Mouse (Mus musculus): ENCODE results near the gene Gtf2h5. TPM values are rescaled to one million over a fixed set of nuclear protein-coding genes. Genes with fewer than 3 reads are reported as not detected.

Gene Gtf2h5
- polyA plus RNA-seq (2015; fragmentation: Nextera tagmentation; extraction: Ambion mirVana) = 106 and 111 TPM in 2 replicates

DNA sequence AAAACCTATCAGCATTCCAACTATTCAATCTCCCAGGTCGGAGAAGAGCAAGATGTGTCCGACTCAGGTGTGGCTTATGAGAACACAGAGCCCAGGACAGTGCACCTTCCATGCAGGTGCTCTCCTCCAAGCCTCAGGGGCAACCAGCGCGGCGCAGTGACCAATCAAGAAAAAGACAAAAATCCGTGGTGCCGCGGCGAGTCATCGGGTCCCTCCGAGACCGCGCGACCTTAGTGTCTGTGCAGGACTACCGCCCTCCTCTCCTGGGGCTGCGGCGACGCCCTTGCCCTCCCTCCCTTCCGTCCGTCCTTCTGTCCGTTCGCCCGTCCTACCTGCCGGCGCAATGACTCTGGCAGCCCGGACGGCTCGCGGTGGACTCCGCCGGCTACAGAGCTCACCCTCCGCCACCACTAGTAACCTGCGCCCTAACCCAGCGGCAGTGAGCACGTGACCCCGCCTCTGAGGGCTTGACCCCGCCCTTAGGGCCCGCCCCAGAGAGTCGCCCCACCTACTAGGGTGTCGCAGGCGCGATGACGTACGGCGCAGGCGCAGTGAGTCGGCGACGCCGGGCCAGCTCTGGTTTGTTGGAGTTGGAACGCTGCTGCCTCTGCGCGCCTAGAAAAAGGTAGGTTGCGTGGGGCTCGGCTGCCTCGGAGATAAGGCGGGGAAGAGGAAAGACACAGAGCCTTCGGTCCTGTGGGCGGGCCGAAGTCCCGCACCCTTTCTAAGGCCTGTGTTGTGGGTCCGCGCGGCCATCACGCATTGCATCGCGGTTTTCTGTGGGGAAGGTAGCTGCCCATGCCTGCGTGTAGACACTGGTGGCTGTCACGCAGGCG, at the start of gene Gtf2h5, which contains the start of gene Serac1:
TSS of gene Gtf2h5 (plus strand) at position 500 of the 836 bp plus-strand sequence.
TSS of gene Serac1 (minus strand) at position 455 of the 836 bp plus-strand sequence.
- ATAC-seq (ENCODE audit: low read depth) = peak; percentile 99
- under 1% methylated on average over 70 of the region's 70 CpGs for WGBS (ENCODE audit: insufficient replicate concordance)
- peaks cover 14% of the 10 kb centered on the region for H3K36me3 ChIP-seq
- H3K9me3 ChIP-seq (replicated peaks) = no peaks in the 10 kb centered on the region
- H3K4me2 ChIP-seq = peak within 1 kb of the TSS; percentile 87
- H3K27me3 ChIP-seq = no peaks in the 10 kb centered on the region
- DNase-seq = peak; percentile 98
- H3K9ac ChIP-seq = peak within 1 kb of the TSS; percentile 85
- H3K4me1 ChIP-seq (replicated peaks) = peaks cover 24% of the 10 kb centered on the region
- peak within 1 kb of the TSS; percentile 70 for H3K4me3 ChIP-seq (replicated peaks)
- H3K27ac ChIP-seq = peak within 1 kb of the TSS; percentile 91

DNA sequence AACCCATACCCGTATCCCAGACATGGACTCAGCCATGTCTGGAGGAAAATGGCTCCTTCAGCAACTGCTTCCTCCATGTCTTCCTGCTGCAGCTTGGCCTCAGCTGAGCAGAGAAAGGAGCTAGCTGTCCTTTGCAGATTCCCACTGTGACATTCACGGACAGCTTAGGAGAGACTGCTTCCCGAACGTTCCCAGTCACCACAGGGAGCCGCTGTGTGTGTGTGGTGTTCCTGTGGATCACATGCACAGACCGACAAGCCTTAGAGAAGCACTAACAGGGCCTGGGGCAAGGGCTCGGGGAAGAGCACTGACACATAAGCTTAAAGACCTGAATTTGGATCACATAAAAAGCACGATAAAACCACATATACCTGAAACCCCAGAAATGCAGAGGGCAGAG, 43.9 kb upstream of the Gtf2h5 start:
- no peak overlapping the region for H3K4me2 ChIP-seq

DNA sequence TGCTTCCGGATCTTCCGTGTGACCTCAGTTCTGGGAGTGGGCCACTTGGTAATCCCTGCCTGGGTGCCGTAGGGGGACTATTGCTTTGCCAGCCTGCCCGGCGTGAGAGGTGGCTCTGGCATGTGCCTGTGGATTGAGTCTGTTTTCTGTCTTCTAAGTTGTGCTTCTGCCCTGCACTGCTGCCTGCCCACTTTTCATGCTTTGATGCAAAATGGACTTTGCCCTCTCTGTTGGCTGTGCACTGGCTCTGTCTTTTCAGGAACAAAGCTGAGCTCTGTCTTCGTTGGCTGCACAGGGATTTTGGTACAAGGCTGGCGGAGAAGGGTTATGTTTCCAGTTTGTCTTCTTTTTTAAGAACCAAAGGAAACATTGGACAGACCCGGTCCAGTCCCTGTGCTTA, 43.1 kb upstream of the Gtf2h5 start:
- WGBS (ENCODE audit: insufficient replicate concordance) = 76% methylated on average over 8 of the region's 8 CpGs
- no peak overlapping the region for H3K27ac ChIP-seq
- H3K4me2 ChIP-seq = no peak overlapping the region
- no peaks in the 10 kb centered on the region; the same call in 1 of the 2 replicates for H3K36me3 ChIP-seq
- no peak overlapping the region for H3K9ac ChIP-seq
- no peak overlapping the region for H3K4me3 ChIP-seq (replicated peaks)
- H3K27me3 ChIP-seq = no peaks in the 10 kb centered on the region
- DNase-seq = no peak
- 0 out of 2 replicates have a peak, but pooled peaks cover 3% of the 10 kb centered on the region for H3K4me1 ChIP-seq (replicated peaks)
- ATAC-seq (ENCODE audit: low read depth) = 0 out of 2 replicates have a peak, but pooled peaks have one; percentile 18
- H3K9me3 ChIP-seq (replicated peaks) = no peaks in the 10 kb centered on the region

More for the DNA sequence above, 43.9 kb upstream of the Gtf2h5 start:
- H3K4me3 ChIP-seq (replicated peaks) = no peak overlapping the region
- no peaks in the 10 kb centered on the region for H3K27me3 ChIP-seq
- H3K9me3 ChIP-seq (replicated peaks) = no peaks in the 10 kb centered on the region
- no peaks in the 10 kb centered on the region; the same call in 1 of the 2 replicates for H3K36me3 ChIP-seq
- 57% methylated on average over 8 of the region's 8 CpGs for WGBS (ENCODE audit: insufficient replicate concordance)
- H3K4me1 ChIP-seq (replicated peaks) = 0 out of 2 replicates have a peak, but pooled peaks cover 3% of the 10 kb centered on the region
- ATAC-seq (ENCODE audit: low read depth) (no peak), DNase-seq (no peak)
- H3K9ac ChIP-seq = no peak overlapping the region
- H3K27ac ChIP-seq = no peak overlapping the region

DNA sequence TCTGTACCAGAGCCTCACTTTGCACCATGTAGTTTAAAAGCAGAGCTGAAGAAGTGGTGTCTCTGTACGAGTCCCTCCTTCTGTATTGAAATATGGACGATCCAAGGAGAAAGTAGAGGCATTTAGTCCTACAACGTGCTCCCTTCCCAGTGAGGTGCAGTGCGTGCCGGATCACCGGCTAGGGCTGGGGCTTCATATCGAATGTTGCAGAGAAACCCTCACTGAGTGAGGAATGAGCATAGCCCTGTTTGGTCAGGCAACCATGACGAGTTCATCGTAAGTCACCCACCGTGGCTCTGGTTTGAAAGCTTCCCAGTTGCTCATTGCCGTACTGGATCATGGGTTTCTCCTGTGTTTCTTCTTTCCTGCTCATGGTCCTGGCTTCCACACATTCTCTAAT, 42.7 kb upstream of the Gtf2h5 start:
- Histone ChIP-seq H3K4me2 (no peak overlapping the region), H3K36me3 (no peaks in the 10 kb centered on the region; the same call in 1 of the 2 replicates), H3K4me1 (replicated peaks) (0 out of 2 replicates have a peak, but pooled peaks cover 3% of the 10 kb centered on the region), H3K9me3 (replicated peaks) (no peaks in the 10 kb centered on the region), H3K9ac (no peak overlapping the region), H3K4me3 (replicated peaks) (no peak overlapping the region), H3K27ac (no peak overlapping the region), H3K27me3 (no peaks in the 10 kb centered on the region)
- no peak for DNase-seq
- ATAC-seq (ENCODE audit: low read depth) = no peak
- WGBS (ENCODE audit: insufficient replicate concordance) = 76% methylated on average over 11 of the region's 11 CpGs

DNA sequence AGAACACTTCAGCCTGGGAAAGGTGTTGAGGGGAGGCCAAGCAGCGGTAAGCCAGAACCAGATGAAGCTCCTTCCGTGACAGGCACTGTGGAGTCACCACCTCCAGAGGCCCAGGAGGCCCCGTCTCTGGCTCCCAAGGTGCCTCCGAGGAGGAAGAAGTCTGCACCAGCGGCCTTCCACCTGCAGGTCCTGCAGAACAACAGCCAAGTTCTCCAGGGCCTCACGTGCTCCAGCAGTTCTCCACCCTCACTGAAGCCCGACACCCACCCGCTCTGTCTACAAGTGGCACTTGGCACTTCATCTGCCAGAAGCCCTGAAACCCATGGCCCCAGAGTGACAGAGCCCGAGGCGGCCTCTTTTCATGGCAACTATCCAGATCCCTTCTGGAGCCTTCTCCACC, 42.1 kb upstream of the Gtf2h5 start:
- H3K4me1 ChIP-seq (replicated peaks) = 0 out of 2 replicates have a peak, but pooled peaks cover 3% of the 10 kb centered on the region
- WGBS (ENCODE audit: insufficient replicate concordance) = 76% methylated on average over 10 of the region's 10 CpGs
- no peak overlapping the region for H3K4me3 ChIP-seq (replicated peaks)
- H3K9me3 ChIP-seq (replicated peaks) = no peaks in the 10 kb centered on the region
- no peak overlapping the region for H3K27ac ChIP-seq
- H3K27me3 ChIP-seq = no peaks in the 10 kb centered on the region
- no peak overlapping the region for H3K4me2 ChIP-seq
- DNase-seq (no peak), ATAC-seq (ENCODE audit: low read depth) (no peak)
- H3K9ac ChIP-seq = no peak overlapping the region
- H3K36me3 ChIP-seq = no peaks in the 10 kb centered on the region; the same call in 1 of the 2 replicates

DNA sequence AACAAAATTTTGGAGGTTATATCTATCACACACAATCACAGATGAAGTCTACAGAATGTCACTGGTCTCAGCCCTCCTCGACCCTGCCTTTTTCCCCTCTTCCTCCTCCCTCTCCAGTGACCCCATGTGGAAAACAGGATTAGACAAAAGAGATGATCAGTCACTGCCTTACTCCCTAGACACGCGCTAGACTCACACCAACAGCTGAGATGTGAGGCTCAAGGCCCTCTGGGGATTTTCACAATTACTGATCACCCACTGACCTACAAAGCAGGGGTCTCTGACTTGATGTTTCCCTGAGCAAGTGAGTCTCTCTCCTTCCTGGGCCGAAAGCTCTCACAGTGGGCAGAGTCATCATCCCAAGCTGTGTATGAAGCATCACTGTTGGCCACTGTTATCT, 26.8 kb upstream of the Gtf2h5 start:
- no peak for ATAC-seq (ENCODE audit: low read depth)
- 68% methylated on average over 4 of the region's 4 CpGs for WGBS (ENCODE audit: insufficient replicate concordance)

DNA sequence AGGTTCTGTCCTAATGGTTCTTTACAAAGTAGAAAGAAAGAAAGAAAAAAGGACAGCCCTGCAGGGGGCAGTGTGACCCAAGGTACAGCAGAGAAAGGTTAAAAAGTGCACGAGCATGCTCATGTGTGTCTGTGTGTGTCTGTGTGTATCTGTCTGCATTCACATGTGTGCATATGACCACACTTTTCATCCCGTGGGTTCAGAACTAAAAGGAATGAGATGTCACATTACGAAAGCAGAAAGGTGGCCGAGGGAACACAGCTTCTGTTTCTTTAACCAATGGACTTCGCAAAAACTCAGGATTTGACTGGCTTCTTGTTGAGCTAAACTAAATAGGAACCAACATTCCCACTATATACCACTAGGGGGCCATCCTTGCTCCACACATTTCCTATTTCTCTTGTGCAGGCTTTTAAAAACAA, 24.6 kb upstream of the Gtf2h5 start:
- no peak overlapping the region for H3K4me3 ChIP-seq (replicated peaks)
- no peak overlapping the region for H3K4me2 ChIP-seq
- no peaks in the 10 kb centered on the region for H3K27me3 ChIP-seq
- H3K36me3 ChIP-seq = 0 out of 2 replicates have a peak, but pooled peaks cover 2% of the 10 kb centered on the region
- ATAC-seq (ENCODE audit: low read depth) = no peak
- no peak overlapping the region for H3K9ac ChIP-seq
- no peaks in the 10 kb centered on the region for H3K9me3 ChIP-seq (replicated peaks)
- peak; percentile 44 for DNase-seq
- WGBS (ENCODE audit: insufficient replicate concordance) = 14% methylated on average over 5 of the region's 5 CpGs
- no peaks in the 10 kb centered on the region for H3K4me1 ChIP-seq (replicated peaks)
- H3K27ac ChIP-seq = no peak overlapping the region

More for the DNA sequence above, 26.8 kb upstream of the Gtf2h5 start:
- Histone ChIP-seq H3K27me3 (no peaks in the 10 kb centered on the region), H3K4me3 (replicated peaks) (no peak overlapping the region), H3K36me3 (no peaks in the 10 kb centered on the region), H3K9ac (no peak overlapping the region), H3K27ac (no peak overlapping the region), H3K4me2 (no peak overlapping the region), H3K4me1 (replicated peaks) (no peaks in the 10 kb centered on the region), H3K9me3 (replicated peaks) (no peaks in the 10 kb centered on the region)
- DNase-seq = no peak

DNA sequence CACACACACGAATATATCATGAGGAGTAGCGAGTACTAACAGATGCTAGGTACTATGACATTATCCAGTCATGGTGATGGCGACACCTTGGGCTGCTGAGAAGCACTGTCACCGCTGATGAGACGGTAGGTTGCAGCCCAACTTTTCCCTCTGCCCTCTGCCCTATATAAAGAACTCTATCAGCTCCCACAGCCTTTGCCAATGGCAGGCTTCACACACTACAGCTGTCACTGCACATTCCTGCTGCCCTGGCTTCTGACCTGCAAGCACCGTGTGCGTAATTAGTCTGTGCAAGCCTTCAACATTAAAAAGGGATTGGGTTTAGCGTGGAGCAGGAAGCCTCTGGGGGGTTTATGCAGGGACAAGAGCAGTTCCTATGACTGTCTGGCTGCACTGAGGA, 16.8 kb upstream of the Gtf2h5 start:
- Histone ChIP-seq H3K4me3 (replicated peaks) (no peak overlapping the region), H3K36me3 (peaks cover 19% of the 10 kb centered on the region; the same call in 1 of the 2 replicates), H3K4me1 (replicated peaks) (no peaks in the 10 kb centered on the region), H3K27me3 (no peaks in the 10 kb centered on the region), H3K4me2 (no peak overlapping the region), H3K9me3 (replicated peaks) (no peaks in the 10 kb centered on the region), H3K27ac (no peak overlapping the region), H3K9ac (no peak overlapping the region)
- DNase-seq (no peak), ATAC-seq (ENCODE audit: low read depth) (no peak)
- 72% methylated on average over 8 of the region's 8 CpGs for WGBS (ENCODE audit: insufficient replicate concordance)

DNA sequence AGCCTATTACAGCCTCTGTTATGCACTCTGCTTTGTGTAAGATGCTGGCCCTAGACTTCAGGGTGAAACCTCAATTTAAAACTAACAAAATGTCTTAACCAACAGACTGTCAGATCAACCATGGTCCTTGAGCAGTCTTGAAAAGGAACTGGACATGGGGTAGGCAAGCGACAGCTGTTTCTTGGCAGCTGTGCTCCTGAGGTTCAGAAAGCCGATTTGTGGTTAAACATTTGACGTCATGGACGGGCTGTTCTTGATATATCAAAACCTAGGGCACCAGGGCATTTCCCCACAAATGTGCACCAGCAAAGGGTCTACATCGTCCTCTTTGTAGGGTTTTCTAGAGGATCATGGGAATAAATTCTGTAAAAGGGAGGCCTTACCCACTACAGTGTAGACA, 16.1 kb upstream of the Gtf2h5 start:
- no peaks in the 10 kb centered on the region for H3K27me3 ChIP-seq
- DNase-seq (no peak), ATAC-seq (ENCODE audit: low read depth) (no peak)
- H3K27ac ChIP-seq = no peak overlapping the region
- no peak overlapping the region for H3K4me2 ChIP-seq
- no peaks in the 10 kb centered on the region for H3K9me3 ChIP-seq (replicated peaks)
- 72% methylated on average over 5 of the region's 5 CpGs for WGBS (ENCODE audit: insufficient replicate concordance)
- H3K4me3 ChIP-seq (replicated peaks) = no peak overlapping the region
- H3K36me3 ChIP-seq = peaks cover 19% of the 10 kb centered on the region; the same call in 1 of the 2 replicates
- no peak overlapping the region for H3K9ac ChIP-seq
- no peaks in the 10 kb centered on the region for H3K4me1 ChIP-seq (replicated peaks)

DNA sequence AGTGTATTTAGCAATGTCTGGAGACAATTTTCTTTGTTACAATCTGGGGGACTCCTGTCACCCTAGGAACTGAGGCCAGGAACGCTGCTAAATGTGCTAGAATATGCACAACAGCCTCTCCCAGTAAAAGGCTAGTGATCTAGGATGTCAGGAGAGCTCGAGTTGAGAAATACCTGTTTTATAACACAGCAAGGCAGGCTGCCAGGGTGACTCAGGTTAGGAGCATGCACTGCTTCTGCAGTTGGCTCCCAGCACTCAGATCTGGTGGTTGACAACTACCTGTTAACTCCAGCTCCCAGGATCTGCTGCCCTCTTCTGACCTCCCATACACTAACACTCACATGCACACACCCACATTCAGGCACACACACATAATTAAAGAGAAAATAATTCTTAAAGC, 13.6 kb upstream of the Gtf2h5 start:
- no peak overlapping the region for H3K9ac ChIP-seq
- no peaks in the 10 kb centered on the region for H3K9me3 ChIP-seq (replicated peaks)
- H3K4me3 ChIP-seq (replicated peaks) = no peak overlapping the region
- ATAC-seq (ENCODE audit: low read depth) (no peak), DNase-seq (no peak)
- no peak overlapping the region for H3K4me2 ChIP-seq
- no peaks in the 10 kb centered on the region for H3K27me3 ChIP-seq
- H3K36me3 ChIP-seq = peaks cover 21% of the 10 kb centered on the region; the same call in 1 of the 2 replicates
- no peaks in the 10 kb centered on the region for H3K4me1 ChIP-seq (replicated peaks)
- no peak overlapping the region for H3K27ac ChIP-seq
- WGBS (ENCODE audit: insufficient replicate concordance) = 66% methylated on average over 2 of the region's 2 CpGs

DNA sequence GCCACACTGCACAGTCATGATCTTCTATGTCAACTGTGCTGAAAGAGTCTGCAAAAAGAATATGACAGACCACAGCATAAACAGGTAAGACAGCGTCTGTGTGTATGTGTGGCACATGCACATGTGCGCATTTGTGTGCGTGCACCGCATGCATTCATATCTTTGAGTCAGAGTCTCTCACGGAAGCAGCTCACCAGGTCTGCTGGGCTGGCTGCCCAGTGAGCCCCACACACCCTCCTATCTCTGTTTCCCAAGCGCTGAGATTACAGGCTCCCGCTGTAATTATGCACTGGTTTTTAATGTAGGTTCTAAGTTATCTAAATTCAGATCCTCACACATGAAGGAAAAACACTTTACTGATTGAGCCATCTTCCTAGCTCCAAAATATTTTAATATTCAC, 12.0 kb upstream of the Gtf2h5 start:
- H3K9me3 ChIP-seq (replicated peaks) = no peaks in the 10 kb centered on the region
- 84% methylated on average over 7 of the region's 7 CpGs for WGBS (ENCODE audit: insufficient replicate concordance)
- no peak overlapping the region for H3K4me2 ChIP-seq
- H3K27ac ChIP-seq = no peak overlapping the region
- peaks cover 18% of the 10 kb centered on the region; the same call in 1 of the 2 replicates for H3K36me3 ChIP-seq
- no peak overlapping the region for H3K9ac ChIP-seq
- no peaks in the 10 kb centered on the region for H3K27me3 ChIP-seq
- H3K4me1 ChIP-seq (replicated peaks) = no peaks in the 10 kb centered on the region
- ATAC-seq (ENCODE audit: low read depth) (no peak), DNase-seq (no peak)
- H3K4me3 ChIP-seq (replicated peaks) = no peak overlapping the region
